Mouse (Mus musculus) liver, postnatal 0 days (tissue): ENCODE results near the gene Armc6.

Experiments used
- CTCF ChIP-seq: sonication (generic); IDR thresholded peaks from 2 replicates; pipeline ENCODE4 v1.5.1; 2016; ENCODE audit warnings: antibody characterized with exemption, low read depth
- EP300 ChIP-seq: IDR thresholded peaks from 2 replicates; pipeline ENCODE4 v1.6.1; 2016; ENCODE audit warnings: antibody characterized with exemption, low read depth, mild to moderate bottlenecking

GRCm38 (mm10) chr8:70203072-70203471 is 31.2 kb downstream of the Armc6 start:
- TF ChIP-seq EP300 (no peak), CTCF (no peak)
